Mouse (Mus musculus) layer of hippocampus, postnatal 10 days (tissue): ENCODE data around the gene Gm20917. TPM values are rescaled to one million over a fixed set of nuclear protein-coding genes. Genes with fewer than 3 reads are reported as not detected.
"Not testable (repeated sequence)": the region's sequence is repeated elsewhere in the genome, so short reads cannot be mapped to it uniquely, and the experiment has no call there.

Experiments
- DNase-seq, 2 experiments: peaks; one replicate each; pipeline ENCODE4 v3.0.0; 2021; ENCODE audit warnings: low spot score in 2 of 2
- long read RNA-seq: library from polyadenylated mRNA; stranded (forward); transcript quantifications from one replicate; pipeline ENCODE4 v2.0.0, GENCODE M21; 2023
- total RNA-seq, 2 experiments: library from RNA; stranded (reverse); gene quantifications; 2 replicates each; pipeline ENCODE4 v1.2.3; 2021

Gm20917 gene
- not detected for total RNA-seq
- long read RNA-seq, result 0 reads

- DNase-seq, result not testable (repeated sequence)
Measured at GRCm38 (mm10) chrY:79151022-79151421, at the start of gene Gm20917. Gene Gm20917, minus strand, starts transcription at chrY:79151122.

Other genes starting within 250 kb of the Gm20917 start
- gene Gm20916, start 168.4 kb upstream of the Gm20917 start, total RNA-seq, result not detected